Mouse (Mus musculus): ENCODE results near the gene Tfap2e.

Gene Tfap2e

DNA sequence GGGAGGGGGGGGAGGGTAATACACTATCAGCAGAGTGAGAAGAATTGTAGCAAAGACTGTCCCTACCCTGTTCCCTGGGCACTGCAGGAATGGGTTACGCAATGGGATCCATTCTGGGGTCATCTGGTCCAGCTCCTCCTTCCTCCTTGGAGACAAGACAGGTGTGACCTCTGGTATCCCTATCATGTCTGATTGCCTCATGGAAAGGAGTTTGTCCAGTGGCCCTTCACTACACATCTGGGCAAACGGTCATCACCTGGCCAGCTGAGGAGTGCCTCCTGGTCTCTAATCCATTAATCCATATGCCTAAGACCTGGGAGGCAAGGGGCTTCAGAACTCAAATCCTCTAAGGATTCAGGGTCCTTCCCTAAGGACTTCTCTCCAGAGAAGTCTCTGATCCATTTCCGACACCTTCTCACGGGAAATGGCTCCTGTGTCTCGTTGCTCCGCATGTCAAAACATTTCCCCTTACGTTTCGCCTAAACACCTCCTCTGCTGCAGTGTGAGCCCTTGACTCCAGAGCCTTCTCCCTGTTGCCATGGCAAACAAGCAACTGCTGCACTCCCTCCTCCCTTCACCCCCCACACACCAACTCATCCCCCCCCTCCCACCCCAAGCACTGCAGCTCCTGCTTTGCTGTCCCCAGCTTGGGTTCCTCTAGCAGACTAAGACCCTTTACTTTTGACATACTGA, 15.0 kb upstream of the Tfap2e start:
- DNase-seq: no peak

DNA sequence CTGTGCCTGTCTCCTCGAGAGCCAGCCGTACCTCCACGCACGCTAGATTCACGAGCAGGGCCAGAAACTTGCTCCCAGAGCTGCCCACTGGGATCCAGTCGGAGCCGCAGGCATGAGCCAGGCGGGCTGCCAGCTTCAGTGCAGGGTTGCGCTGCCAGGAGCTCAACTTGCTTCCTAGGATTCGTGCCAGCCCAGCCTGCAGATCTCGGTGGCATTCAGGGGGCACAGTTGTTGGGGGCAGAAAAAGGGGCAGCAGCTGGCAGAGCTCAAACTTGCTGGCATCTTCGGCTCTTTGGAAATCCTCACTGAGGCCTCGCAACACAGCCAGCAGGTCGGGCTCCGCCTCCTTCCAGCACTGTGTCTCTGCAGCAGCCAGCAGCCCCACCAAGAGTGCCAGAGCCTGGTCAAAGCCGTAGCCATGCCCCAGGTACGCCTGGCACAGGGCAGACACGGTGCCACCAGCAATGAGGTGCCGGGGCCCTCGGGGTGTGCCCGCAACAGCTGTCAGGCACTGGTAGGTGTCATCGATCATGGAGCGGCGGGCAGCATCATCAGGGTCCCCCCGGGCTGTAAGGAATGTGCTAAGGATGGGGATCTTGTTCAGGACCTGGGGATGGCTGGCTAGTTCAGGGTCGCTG, 14.1 kb upstream of the Tfap2e start:
- no peak for DNase-seq

DNA sequence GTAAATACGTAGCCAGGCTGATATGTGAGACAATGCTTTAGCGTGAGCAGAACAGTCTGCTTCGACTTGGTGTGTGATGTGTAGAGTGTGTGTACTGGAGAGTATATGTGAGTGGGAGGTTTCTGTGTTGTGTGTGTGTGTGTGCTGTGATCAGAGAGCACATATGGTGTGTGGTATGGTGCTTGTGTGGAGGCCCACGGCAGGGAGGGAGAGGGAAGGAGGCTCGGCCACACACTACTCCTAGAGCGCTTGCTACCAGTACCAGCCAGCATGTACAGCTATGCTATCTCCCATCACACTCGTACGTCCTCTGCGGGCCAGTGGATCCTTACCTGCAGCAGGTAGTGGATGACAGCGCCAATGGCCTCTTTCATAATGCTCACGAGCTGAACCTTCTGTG, 13.5 kb upstream of the Tfap2e start:
- DNase-seq: no peak

DNA sequence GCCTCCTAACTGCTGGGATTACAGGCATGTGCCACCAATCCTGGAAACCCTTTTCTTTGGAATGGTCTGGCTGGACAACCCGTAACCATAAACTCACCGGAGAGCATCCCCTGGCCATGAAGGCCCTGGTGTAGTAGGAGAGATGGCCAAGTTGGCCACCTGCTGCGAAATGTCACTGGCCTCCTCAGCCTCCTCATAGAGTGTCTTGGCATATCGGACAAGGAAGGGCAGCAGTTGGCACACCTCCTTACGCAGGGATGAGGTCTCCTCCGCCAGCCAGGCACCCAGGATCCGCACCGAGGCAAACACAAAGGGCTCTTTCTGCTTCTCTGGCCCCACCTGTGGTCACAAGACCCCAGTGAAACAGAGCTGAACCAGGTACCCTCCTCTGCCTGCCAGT, 12.3 kb upstream of the Tfap2e start:
- DNase-seq: no peak

DNA sequence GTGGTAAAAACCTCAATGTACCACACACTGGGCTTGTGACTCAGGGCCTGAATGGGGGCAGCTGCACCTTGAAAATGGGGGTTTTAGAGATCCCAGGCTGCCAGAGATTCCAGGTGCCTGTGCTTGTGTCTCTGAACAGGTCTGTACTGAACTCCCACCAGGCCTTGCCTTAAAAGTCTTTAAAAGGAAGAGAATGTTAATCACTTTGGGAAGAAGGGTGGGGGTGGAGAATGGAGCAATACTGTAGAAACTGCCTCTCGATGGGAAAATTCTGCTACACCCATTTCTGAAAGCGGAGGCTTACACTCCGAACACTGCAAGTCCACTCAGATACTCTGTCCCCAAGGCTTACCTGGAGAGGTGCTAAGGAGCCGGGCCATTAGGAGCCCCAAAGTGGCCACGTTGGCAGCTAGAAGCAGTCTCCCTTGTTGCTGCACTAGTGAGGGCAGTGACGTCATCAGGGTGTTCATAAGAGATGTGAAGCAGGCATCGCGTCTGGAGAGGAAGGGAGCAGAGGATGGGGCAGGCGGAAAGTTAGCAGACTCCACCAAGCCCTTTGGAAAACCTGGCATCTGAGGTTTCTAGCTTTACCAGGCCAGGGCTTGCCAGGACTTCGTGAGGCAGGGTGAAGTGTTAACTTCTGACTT, 10.3 kb upstream of the Tfap2e start:
- DNase-seq: no peak

DNA sequence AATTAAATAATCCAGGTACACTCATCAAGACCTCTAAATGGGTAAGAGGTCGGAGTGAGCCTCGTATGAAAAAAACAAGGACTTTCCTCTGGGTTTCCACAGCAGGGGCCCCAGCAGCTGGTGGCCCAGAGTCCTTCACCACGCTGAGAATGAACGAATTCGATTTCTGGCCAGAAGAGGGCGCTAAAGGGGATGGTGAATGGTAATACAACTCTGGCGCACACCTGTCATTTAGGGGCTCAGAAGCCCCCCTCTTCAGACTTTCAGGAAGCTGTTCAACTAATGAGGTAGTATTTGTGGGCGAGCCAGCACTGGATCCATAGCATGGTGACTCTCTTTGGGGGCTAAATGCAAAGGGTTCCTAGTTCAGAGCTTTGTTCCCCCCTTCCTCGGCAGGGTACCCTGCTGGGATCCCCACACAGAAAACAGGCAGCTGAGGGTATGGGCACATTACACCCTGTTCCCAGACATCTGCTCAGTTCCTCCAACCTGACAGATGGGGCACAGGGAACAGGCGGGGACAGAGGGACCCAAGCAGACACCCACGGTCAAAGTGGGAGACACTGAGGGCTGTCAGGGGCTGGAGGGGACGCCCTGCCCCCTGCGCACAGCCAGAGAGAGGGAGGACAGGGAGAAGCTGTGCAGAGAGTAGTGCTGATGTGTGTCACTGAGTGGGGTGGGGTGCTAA, 9.6 kb upstream of the Tfap2e start:
- DNase-seq: peak; percentile 72

DNA sequence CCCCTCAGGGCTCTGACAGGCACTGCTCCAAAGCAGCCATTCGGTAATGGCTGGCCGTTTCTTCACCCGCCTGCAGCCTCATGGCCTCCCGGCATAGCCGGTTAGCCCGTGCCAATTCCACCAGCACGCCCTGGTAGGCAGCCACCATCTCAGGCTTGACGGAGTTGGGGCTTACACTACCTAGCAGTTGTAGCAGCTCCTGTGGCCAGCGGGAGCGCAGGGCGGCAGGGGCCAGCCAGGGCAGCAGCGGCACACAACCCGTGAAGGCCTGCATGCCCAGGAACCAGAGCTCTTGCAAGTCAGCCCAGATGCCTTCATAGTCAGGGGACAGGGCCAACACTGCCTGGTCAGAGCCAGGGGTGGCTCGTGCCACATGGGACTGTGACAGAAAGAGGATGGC, 8.8 kb upstream of the Tfap2e start:
- no peak for DNase-seq

DNA sequence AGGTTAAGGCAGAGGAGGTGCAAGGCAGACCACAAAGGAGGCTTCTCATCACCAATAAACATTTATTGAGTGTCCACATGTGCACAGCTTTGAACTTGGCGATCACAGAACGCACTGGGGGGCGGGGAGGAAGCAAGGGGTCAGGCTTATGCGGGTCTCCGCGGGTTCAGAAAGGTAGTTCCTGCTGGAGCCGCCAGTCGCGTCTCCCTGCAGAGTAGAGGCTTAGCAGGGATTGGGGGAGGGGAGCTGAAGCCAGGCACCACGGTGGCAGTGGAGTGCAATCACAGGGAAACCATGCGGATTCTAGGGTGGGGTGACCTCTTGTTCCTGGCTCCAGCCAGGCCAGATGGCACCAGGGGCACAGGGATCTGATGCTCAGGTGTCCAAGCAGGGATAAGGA, 7.7 kb upstream of the Tfap2e start:
- peak; percentile 63 for DNase-seq

DNA sequence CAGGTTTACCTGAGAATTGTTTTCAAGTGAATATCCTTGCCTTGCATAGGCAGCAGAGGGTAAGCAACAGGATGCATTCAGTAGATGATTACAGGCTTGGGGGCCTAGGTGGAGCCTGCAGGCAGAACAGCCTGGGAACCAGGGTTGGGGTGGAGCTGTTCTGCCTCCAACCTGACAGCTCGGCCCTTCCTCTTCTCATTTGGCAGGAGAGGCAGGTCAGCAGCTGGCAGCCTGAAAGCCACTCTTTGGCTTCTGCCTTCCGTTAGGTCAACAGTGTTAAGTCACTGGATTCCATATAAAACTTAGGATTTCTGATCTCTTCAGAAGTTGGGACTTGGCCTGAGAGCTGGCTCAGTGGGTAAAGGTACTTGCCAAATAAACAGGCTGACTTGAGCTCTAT, 6.9 kb upstream of the Tfap2e start:
- no peak for DNase-seq

DNA sequence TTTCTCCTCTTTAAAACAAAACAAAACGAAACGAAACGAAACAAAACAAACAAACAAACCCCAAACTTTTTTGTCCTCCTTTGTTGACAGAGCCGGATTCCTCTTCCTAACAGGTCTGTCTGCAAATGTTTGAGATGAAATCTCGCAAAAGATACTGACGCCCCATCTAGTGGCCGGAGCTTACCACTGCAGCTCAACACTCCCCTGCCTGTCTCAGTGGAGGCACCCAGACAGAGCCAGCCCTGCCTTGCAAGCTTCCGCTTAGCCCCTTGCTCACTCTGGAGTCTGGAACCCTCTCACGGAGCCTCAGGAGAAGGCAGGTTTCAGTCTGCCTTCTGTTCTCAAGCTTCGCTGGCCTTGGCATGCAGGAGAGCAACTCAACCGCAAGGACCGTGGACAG, 5.4 kb upstream of the Tfap2e start:
- DNase-seq: peak; percentile 88

DNA sequence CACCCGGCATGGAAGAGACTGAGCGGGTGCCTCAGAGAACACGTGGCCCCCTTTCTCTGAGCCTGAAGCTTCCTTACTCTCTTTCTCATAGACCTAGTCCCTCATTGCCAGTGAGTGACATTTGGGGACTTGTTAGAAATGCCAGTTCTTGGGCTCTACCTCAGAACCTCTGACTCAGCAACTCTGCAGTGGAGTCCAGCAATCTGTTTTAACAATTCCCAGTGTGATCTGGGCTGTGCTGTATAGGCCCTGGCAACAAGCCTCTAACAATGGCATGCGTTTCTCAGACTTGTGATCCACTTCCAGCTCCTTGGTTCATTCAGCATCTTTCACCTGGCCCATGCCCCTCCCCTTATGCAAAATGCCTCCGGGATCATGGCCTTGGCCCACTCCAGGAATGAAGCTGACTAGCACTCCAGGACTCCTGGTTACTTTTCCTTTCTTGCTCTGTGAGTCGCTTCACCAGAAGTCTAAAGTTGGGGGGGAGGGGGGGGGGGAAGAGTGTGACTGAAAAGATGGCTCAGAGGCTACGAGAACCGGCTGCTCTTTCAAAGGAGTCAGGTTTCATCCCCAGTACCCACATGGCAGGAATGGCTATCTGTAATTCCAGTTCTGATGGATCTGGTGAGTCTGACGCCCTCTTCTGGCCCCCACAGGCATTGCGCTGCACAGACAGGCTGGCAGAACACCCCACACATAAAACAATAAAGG, 4.1 kb upstream of the Tfap2e start:
- DNase-seq: no peak

DNA sequence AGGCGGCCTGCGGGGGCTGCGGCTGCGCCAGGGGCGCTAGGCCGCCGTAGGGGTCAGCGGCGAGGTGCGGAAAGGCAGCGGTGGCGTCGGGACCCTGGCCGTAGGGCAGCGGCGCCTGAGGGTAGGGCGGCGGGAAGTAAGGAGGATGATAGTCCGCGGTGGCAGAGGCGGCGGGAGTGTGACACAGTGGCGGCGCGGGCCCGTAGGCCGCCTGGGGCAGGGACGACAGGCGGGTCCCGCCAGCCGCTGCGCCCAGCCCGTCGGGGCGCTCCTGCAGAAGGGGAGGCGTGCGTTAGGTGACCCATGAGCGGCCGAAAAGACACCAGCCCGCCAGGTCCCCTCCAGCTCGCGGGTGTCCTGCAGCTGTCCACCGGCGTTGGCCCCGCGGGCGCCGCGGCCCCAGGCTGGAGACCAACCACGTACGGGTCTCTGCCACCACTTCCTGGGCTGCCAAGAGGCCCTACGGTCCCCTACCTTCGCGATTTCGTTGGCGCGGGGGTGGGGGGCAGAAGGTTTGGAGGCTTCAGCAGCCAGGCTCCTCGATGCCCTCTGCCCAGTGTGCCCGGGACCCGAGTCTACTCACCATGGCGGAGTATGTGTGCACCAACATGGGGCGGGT, 549 bp downstream of the Tfap2e start:
- DNase-seq: no peak

DNA sequence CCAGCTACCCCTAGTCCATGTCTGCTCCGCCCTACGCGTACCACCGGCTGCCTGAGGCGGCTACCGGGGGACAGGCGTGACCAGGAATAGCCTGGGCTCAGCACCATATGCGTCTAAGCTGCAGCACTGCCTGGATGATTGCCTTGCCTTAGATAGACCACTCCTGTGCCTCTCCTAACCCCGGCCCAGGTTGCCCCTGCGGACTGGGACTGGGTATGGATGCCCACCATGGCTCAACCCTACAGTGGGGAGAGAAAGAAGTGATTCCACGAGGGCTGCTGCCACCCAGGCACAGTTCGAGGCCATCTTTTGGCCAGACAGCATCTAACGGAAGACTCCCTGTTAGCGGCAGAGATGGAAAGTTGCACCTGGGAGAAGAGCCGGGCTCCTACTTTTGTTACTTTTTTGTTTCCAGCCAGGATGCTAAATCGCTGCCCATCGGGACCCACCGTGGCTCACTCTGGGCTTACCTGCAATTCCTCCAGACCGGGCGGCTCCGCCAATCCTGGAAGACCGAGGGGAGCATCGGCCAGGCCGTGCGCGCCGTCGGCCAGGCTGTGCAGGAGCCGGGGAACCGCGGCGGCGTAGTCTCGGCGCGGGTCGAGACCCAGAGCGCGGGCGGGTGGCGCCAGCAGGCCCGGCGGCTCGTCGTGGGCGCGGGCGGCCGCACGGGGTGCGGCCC, 1.2 kb downstream of the Tfap2e start:
- DNase-seq: no peak

DNA sequence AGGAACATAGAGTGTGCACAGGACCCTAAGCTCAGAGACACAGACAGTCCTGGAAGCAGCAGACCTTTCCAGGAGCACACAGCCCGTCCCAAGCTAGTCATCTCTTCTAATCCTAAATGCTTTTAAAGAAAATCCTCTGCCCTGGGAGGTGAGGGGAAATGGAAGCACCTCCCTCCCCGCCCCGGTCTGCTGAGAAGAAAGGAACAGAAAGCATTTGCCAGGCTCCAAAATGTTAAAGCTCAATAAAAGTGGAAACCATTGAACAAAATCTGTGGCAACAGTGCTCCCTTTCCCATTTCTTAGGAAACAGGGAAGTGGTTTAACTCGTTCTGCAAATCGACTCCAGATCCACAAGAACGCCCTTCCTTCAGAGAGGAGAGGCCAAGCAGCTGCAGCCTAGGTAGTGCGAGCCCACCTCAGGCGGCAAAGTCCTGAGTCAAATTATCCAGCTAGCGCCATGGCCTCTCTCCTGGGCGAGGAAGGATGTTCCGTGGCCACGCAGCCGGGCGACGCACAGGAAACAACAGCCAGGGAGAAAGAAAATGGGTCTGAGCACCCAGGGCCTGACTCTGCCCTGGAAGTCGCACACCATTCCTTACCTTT, 1.9 kb downstream of the Tfap2e start:
- DNase-seq: no peak

DNA sequence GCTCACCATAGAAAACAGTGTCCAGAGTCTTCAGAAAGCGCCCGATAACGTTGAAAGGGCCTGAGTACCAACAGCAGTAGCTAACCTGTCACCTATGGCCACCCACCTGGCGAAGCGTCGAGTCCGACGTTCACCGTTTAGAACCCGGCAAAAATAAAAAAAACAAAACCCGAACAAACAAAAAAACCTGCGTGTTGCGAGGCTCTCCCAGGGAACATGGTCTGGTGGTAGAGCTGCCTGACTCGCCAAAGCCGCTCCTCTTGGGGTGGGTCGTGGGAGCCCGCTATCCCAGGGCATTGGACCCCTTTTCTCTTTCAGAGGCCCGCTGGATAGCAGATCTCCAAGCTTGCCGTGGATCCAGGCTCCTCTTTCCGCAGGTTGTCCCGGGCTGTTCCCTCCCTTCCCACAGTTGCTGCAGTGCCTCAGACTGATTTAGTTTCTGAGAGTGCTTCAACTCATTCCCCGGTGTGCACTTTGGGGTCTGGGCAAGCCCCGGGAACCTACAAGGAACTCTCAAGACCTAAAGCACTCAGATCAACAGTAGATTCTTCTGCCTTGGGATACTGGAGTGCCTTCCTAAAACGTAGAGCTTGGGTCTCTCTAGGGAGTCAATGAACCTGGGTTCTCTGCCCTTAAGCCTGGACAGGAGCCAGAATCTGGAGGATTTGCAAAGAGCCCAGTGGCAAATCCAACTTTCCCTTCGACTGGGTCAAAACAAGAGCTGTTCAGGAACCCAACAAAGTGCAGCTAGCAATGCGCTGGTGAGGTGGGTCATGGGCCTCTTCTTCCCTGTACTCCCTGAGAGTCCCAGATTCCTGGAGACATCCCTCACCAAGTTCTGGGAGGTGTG, 3.3 kb downstream of the Tfap2e start:
- no peak for DNase-seq

DNA sequence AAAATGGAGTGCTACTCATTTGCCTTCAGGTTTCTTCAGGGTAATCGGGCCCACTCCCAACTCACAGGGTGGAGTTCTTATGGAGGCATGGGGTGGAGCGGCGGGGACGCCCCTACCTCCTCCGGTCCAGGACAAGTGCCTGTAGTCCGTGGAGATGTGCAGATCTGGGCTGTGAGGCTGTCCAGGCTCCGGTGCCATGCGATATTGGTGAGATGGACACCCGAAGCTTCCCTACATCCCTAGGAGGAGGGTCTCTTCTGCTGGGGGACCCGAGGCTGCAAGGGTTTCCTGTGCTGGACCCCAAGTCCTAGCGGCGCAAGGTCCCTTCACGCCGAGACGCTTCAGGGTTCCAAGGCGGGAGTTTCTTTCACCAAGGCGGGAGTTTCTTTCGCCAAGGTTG, 3.9 kb downstream of the Tfap2e start:
- no peak for DNase-seq

DNA sequence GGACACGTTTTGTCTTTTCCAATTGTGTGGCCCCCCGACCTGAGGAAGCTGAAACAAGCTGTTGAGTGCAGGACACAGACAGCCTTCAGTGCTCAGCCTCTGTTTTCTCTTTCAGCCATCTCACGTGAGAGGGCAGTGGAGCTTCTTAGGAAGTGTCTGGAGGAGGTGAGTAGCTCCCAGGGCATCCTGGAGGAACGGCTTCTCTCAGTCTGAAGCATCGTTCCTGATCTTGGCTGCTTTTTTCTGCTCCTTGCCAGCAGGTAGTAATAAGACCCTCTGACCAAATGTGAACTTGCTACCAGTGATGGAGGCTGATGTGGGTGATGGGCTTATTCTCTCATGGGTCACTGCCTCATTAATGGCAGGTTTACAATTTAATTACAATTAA, 28.6 kb downstream of the Tfap2e start:
- DNase-seq: no peak

DNA sequence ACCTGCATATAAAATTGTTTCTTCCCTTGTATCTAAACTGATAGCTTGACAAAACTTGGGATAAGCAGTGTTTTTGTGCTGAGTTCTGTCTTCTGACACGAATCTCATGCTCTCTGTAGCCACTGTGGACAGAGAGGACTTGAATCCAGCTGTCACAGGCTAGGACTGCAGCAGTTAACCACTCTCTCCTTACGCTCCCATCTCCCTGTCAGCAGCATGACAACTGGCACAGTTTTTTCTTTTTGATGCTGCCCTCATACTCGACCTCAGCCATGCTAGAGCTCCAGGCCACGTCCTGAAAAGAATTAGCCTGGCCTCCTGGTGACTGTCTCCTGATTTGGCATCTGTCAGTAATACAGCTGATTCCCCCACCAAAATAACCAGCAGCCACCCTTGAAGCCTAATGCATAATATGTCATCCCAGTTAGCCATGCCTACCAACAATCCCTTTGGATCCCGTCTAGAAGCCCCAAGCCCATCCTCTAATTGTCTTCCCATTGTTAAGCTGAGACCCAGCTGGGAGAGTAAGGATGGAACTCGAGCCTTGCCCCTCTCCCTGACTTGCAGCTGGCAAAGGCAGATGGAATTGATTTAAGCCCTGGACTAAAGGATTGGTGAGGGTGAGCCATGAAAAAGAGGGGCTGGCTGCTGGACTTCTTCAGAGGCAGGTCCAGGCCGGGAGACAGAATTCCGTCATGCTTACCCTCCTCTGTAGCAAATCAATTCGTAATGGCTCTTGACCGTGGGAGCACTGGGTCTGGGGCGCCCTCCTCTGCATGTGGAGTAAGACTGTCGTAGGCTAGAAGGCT, 29.2 kb downstream of the Tfap2e start:
- peak; percentile 80 for DNase-seq

DNA sequence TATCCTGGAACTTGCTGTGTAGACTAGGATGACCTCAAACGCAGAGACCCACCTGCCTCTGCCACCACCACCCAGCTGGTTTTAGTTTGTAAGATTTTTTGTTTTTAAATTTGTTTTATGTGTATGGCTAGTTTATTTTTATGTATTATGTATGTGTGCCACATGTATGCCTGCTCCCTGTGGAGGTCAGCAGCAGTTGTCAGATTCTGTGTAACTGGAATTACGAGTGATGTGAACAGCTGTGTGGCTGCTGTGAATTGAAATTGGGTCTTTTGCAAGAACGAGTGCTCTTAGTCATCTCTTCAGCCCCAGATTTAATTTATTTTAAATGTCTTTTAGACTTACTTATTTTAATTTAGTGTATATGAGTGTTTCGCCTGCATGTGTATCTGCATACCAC, 39.1 kb downstream of the Tfap2e start:
- DNase-seq: no peak

DNA sequence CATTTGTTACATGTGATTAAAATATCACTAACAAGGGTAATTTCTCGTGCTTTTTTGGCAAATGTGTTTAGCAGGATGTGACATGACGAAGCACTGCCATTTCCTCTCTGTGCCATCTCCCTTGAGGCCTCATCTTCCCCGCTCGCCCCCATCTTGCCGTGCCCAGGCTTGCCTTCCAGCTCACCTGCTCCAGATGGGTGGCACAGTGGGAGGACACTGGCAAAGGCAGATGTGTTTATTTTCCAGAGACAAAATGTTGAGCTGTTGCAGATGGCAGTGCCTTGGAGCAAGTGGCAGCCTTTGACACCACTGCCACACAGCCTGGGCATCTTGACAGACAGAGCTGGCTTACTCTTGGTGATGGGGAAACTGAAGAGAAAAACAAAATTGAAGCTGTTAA, 43.0 kb downstream of the Tfap2e start:
- DNase-seq: no peak
